Mouse (Mus musculus) spleen, postnatal 4 days (tissue): ENCODE results near the gene S100a11.
"Not testable (repeated sequence)": the region's sequence is repeated elsewhere in the genome, so short reads cannot be mapped to it uniquely, and the experiment has no call there.

Experiments used
- DNase-seq, 2 experiments: peaks; one replicate each; pipeline ENCODE4 v3.0.0; 2022; ENCODE audit warnings: low spot score in 2 of 2

S100a11 gene

GRCm38 (mm10) chr3:93520330-93521193, at the start of gene S100a11:
Gene S100a11 (plus strand): TSS chr3:93520488.
- peak; percentile 41 to 76 for DNase-seq

GRCm38 (mm10) chr3:93480053-93480452, 40.2 kb upstream of the S100a11 start:
- DNase-seq = no peak

- DNase-seq = no peak
These were observed 38.2 kb upstream of the S100a11 start for GRCm38 (mm10) chr3:93481982-93482616.

GRCm38 (mm10) chr3:93485611-93486010, 34.7 kb upstream of the S100a11 start:
- DNase-seq = no peak

- DNase-seq = no peak
These were observed 31.7 kb upstream of the S100a11 start for GRCm38 (mm10) chr3:93488541-93488940.

- DNase-seq = no peak
These were observed 28.1 kb upstream of the S100a11 start for GRCm38 (mm10) chr3:93492176-93492575.

GRCm38 (mm10) chr3:93493992-93494391, 26.3 kb upstream of the S100a11 start:
- DNase-seq = peak in 1 of 2 experiments; percentile 18

GRCm38 (mm10) chr3:93494774-93495173, 25.5 kb upstream of the S100a11 start:
- DNase-seq = not testable (repeated sequence)

- DNase-seq = no peak
These were observed 23.2 kb upstream of the S100a11 start for GRCm38 (mm10) chr3:93497131-93497530.

GRCm38 (mm10) chr3:93499129-93499528, 21.2 kb upstream of the S100a11 start:
- no peak for DNase-seq

- DNase-seq = no peak
These were observed 15.6 kb upstream of the S100a11 start for GRCm38 (mm10) chr3:93504536-93505189.

- DNase-seq = peak; percentile 78 to 82
These were observed 14.1 kb upstream of the S100a11 start for GRCm38 (mm10) chr3:93505960-93506863.

- no peak for DNase-seq
These were observed 13.4 kb upstream of the S100a11 start for GRCm38 (mm10) chr3:93506881-93507325.

GRCm38 (mm10) chr3:93509301-93509700, 11.0 kb upstream of the S100a11 start:
- no peak for DNase-seq

- no peak for DNase-seq
These were observed 9.3 kb upstream of the S100a11 start for GRCm38 (mm10) chr3:93511036-93511435.

GRCm38 (mm10) chr3:93511801-93512200, 8.5 kb upstream of the S100a11 start:
- no peak for DNase-seq

GRCm38 (mm10) chr3:93512386-93513101, 7.7 kb upstream of the S100a11 start:
- no peak for DNase-seq

- no peak for DNase-seq
These were observed 5.7 kb upstream of the S100a11 start for GRCm38 (mm10) chr3:93514628-93515027.

GRCm38 (mm10) chr3:93517343-93517742, 2.9 kb upstream of the S100a11 start:
- no peak for DNase-seq

GRCm38 (mm10) chr3:93519856-93520329, 395 bp upstream of the S100a11 start:
- DNase-seq = no peak
